Mouse (Mus musculus): Measurements from ENCODE around the gene Olfr1331.

GRCm38 (mm10) chr4:118836179-118836578 lies 28.3 kb upstream of the Olfr1331 start, which contains the start of gene Olfr1333:
- TF ChIP-seq POLR2A (IDR thresholded peaks at IDR 0.05; ENCODE audit: insufficient read depth, low read depth, low read length) (no peak), CTCF (IDR thresholded peaks at IDR 0.05) (no peak), EP300 (IDR thresholded peaks at IDR 0.05; ENCODE audit: insufficient read depth, low read depth, low read length) (no peak)

All from heart, adult 2 months (tissue).